Mouse (Mus musculus) ES-E14 (cell line): ENCODE measurements at regions not wholly inside any gene's neighbourhood (a gene's known extent, or its start where the extent isn't known, plus 50 kb on each side); places are given as distances from the start of the nearest gene placed in this dataset.

Experiments
- DNase-seq: peaks from one replicate; pipeline ENCODE4 v3.0.0-alpha.2; 2013; ENCODE audit warnings: low read depth, low spot score
- H3K27ac ChIP-seq: 2 replicates; pipeline ENCODE4 v1.5.1; 2012; ENCODE audit warnings: low read depth, mild to moderate bottlenecking, low read length, moderate library complexity, mixed read lengths; ENCODE audit not compliant: poor library complexity, insufficient read depth, severe bottlenecking
- H3K36me3 ChIP-seq: 2 replicates; pipeline ENCODE4 v1.6.1; 2012; ENCODE audit warnings: mild to moderate bottlenecking, low read length, moderate library complexity, mixed read lengths; ENCODE audit not compliant: control insufficient read depth, poor library complexity, insufficient read depth, severe bottlenecking
- H3K4me1 ChIP-seq, 2 experiments: fragments of 150-350 bp in 1 of 2; sonication (generic) in 1 of 2; 2 replicates each; pipeline ENCODE4 v1.6.1; 2012; ENCODE audit warnings: low read length in 2 of 2, mild to moderate bottlenecking in 1 of 2, mixed read lengths in 1 of 2; ENCODE audit not compliant: control insufficient read depth in 2 of 2, insufficient read depth in 2 of 2, poor library complexity in 1 of 2
- H3K4me3 ChIP-seq, 2 experiments: fragments of 150-350 bp in 1 of 2; sonication (generic) in 1 of 2; 2 replicates each; pipeline ENCODE4 v1.5.1; 2012; ENCODE audit warnings: low read length in 2 of 2, low read depth in 1 of 2, mild to moderate bottlenecking in 1 of 2, mixed read lengths in 1 of 2; ENCODE audit not compliant: insufficient read depth in 1 of 2, poor library complexity in 1 of 2, severe bottlenecking in 1 of 2
- H3K9ac ChIP-seq: 2 replicates; pipeline ENCODE4 v1.6.1; 2012; ENCODE audit warnings: low read depth, mild to moderate bottlenecking, low read length, mixed read lengths; ENCODE audit not compliant: poor library complexity, insufficient read depth, severe bottlenecking
- H3K9me3 ChIP-seq: fragments of 150-350 bp; sonication (generic); 2 replicates; pipeline ENCODE4 v1.6.1; 2012; ENCODE audit warnings: low read depth, mild to moderate bottlenecking, low read length; ENCODE audit not compliant: control insufficient read depth, insufficient read depth
- CHD2 ChIP-seq: IDR thresholded peaks from 2 replicates; pipeline ENCODE4 v1.6.1; 2014; ENCODE audit warnings: mild to moderate bottlenecking, low read depth, low read length, inconsistent platforms
- HCFC1 ChIP-seq: IDR thresholded peaks from 2 replicates; pipeline ENCODE4 v1.6.1; 2012; ENCODE audit warnings: low read length, inconsistent platforms, borderline replicate concordance; ENCODE audit not compliant: insufficient read depth
- MAFK ChIP-seq: IDR thresholded peaks from 2 replicates; pipeline ENCODE4 v1.6.1; 2014; ENCODE audit warnings: mild to moderate bottlenecking, low read depth, low read length, inconsistent platforms; ENCODE audit not compliant: insufficient read depth
- ZC3H11A ChIP-seq: IDR thresholded peaks from 2 replicates; pipeline ENCODE4 v1.6.1; 2012; ENCODE audit warnings: low read depth, mild to moderate bottlenecking, inconsistent platforms, low read length, borderline replicate concordance
- ZNF384 ChIP-seq: IDR thresholded peaks from 2 replicates; pipeline ENCODE4 v1.6.1; 2012; ENCODE audit warnings: low read depth, low read length, inconsistent platforms
- in situ Hi-C, 2 experiments: fragments of 600-800 bp; cut with MboI; formaldehyde crosslinking; loops; one replicate each; pipeline ENCODE4 v1.15.1; 2025; ENCODE audit warnings: low sequenced_read_pairs in 2 of 2, inconsistent platforms in 1 of 2; ENCODE audit not compliant: unreplicated experiment in 2 of 2

GRCm38 (mm10) chr8:26747241-26747972 lies 229.7 kb upstream of the Zfp703 start:
- H3K9me3 ChIP-seq: no peaks in the 10 kb centered on the region
- DNase-seq: no peak
- 0 out of 4 replicates have a peak, but pooled peaks cover 0 to 1% of the 10 kb centered on the region in 2 experiments for H3K4me1 ChIP-seq
- no peaks in the 10 kb centered on the region for H3K36me3 ChIP-seq
- no peak overlapping the region for H3K27ac ChIP-seq
- no peak overlapping the region for H3K4me3 ChIP-seq
- no peak for TF ChIP-seq ZNF384
- TF ChIP-seq HCFC1: no peak
- no peak for TF ChIP-seq ZC3H11A
- no peak for TF ChIP-seq CHD2
- no peak for TF ChIP-seq MAFK
- no peak overlapping the region for H3K9ac ChIP-seq
- in situ Hi-C loops: no loop called here

DNA sequence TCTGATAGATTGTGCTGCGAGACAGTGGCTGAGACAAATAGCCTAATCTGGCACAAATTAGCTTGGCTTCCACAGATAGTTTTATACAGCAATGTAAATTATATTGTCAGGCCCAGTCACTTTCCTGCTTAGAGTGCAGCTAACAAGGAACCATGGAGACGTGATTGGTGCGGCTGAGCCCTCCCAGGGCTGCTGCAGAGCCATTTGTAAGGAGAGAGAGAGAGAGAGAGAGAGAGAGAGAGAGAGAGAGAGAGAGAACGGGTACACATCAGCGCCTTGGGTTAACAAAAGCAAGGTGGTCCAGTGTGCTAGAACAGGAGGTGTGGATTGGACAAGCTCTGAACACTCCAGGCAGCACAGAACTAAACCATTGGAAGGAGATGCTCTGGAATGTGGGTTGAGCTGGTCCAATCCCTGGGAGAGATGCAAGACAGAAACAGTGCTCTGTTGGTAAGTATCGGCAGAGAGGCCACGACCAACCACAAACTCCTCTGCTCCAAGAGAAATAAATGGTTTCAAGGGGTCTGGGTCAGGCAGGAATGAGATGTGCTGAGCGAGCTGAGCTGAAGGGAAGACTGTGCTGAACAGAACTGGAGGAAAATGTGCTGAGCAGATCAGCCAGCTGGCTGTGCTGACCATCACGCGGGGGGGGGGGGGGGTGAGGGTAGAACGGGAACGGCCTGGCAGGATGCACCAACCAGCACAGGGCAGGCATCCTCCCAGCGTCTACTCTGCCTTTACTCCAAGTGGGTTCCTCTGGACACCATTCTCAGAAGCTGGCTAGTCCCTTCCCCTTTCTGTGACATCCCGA lies 228.8 kb upstream of the Zfp703 start:
- in situ Hi-C loops: no loop called here
- no peaks in the 10 kb centered on the region for H3K9me3 ChIP-seq
- no peak overlapping the region for H3K27ac ChIP-seq
- 0 out of 4 replicates have a peak, but pooled peaks cover 0 to 1% of the 10 kb centered on the region in 2 experiments for H3K4me1 ChIP-seq
- no peak for DNase-seq
- no peak overlapping the region for H3K9ac ChIP-seq
- no peaks in the 10 kb centered on the region for H3K36me3 ChIP-seq
- TF ChIP-seq HCFC1 (no peak), MAFK (no peak), ZC3H11A (no peak), CHD2 (no peak), ZNF384 (no peak)
- H3K4me3 ChIP-seq: no peak overlapping the region

DNA sequence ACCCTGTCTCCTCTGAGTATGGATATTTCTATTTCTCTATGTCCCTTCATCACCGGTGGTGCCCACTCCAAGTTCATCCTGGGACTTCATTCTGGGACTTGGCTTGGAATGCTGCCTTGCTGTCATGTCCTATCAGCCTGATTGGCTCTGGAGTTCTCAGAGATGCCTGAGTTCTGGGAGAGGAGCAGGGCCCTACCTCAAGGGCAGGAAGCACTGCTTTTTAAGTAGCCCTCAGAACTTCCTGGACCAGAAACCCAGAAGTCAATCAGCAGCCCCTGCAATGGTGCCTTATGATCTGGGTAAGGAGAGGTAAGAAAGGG lies 228.2 kb upstream of the Zfp703 start:
- no peaks in the 10 kb centered on the region for H3K9me3 ChIP-seq
- no peak for DNase-seq
- in situ Hi-C loops: no loop called here
- H3K9ac ChIP-seq: no peak overlapping the region
- H3K36me3 ChIP-seq: no peaks in the 10 kb centered on the region
- H3K4me3 ChIP-seq: no peak overlapping the region
- no peak overlapping the region for H3K27ac ChIP-seq
- H3K4me1 ChIP-seq: 0 out of 4 replicates have a peak, but pooled peaks cover 0 to 1% of the 10 kb centered on the region in 2 experiments
- TF ChIP-seq CHD2 (no peak), ZC3H11A (no peak), MAFK (no peak), ZNF384 (no peak)

DNA sequence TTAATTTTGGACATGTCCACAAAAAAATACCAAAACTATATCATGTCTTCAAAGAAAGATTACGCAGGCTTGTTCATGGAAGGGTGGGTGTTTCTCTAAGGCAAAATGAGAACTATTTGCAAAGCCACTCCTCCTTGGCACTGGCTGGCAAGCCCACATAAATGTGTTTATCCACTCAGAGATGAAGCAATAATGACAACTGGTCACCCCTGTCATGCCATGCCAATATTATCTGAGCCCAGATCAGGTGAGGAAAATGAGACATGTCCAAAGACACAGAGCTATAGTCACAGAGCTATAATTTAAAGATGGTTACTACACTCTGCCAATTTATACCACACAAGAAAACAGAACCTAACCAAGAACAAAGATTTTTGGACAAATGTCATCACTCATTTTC lies 227.0 kb upstream of the Zfp703 start:
- no peak for TF ChIP-seq MAFK
- no peak overlapping the region for H3K4me3 ChIP-seq
- no peaks in the 10 kb centered on the region for H3K9me3 ChIP-seq
- no peak for DNase-seq
- no peak overlapping the region for H3K9ac ChIP-seq
- H3K36me3 ChIP-seq: no peaks in the 10 kb centered on the region
- no peak overlapping the region for H3K27ac ChIP-seq
- in situ Hi-C loops: no loop called here
- H3K4me1 ChIP-seq: 0 out of 4 replicates have a peak, but pooled peaks cover 0 to 1% of the 10 kb centered on the region in 2 experiments
